18 mouse cellular contexts compared by ENCODE assay signal in genomic region chr8:114344789-114345188, GRCm38 (mm10).
"Had no signal": no experiment of that assay in that cellular context is flagged by ENCODE, and none has a peak within 500 bp of the region (broad histone marks: within the 10 kb centered on the region; RNA-seq: fewer than 3 reads in every experiment).

No protein-coding gene starts in this region.

- H3K27ac ChIP-seq: kidney, postnatal 0 days; liver, embryonic 14.5 days; lung, embryonic 15.5 days; stomach, embryonic 15.5 days had no signal

- H3K9ac ChIP-seq: liver, embryonic 14.5 days; liver, postnatal 0 days; lung, embryonic 15.5 days; stomach, embryonic 15.5 days had no signal

- DNase-seq: kidney, adult 2 months; kidney, postnatal 25 days; liver, postnatal 0 days; lung, postnatal 10 days; lung, postnatal 4 days; midbrain, embryonic 14.5 days; retina, postnatal 1 day; right cerebral cortex, postnatal 25 days; spleen, adult 18-20 months; thymus, postnatal 25 days had no signal

- H3K4me2 ChIP-seq: liver, embryonic 11.5 days; lung, embryonic 15.5 days; midbrain, embryonic 11.5 days; stomach, embryonic 15.5 days had no signal

- H3K36me3 ChIP-seq: lung, embryonic 15.5 days; stomach, embryonic 15.5 days had no signal

- ATAC-seq: intestine, postnatal 0 days; liver, postnatal 0 days had no signal

- H3K27me3 ChIP-seq: lung, embryonic 15.5 days; stomach, embryonic 15.5 days had no signal

- H3K4me1 ChIP-seq: lung, embryonic 15.5 days; stomach, embryonic 15.5 days had no signal

- H3K9me3 ChIP-seq: lung, embryonic 15.5 days; stomach, embryonic 15.5 days had no signal

- H3K4me3 ChIP-seq: lung, embryonic 15.5 days; myocyte; stomach, embryonic 15.5 days had no signal
